Mouse (Mus musculus) midbrain, embryonic 12.5 days (tissue): ENCODE results near the gene Lalba. TPM values are rescaled to one million over a fixed set of nuclear protein-coding genes. Genes with fewer than 3 reads are reported as not detected.
"Not testable (repeated sequence)": the region's sequence is repeated elsewhere in the genome, so short reads cannot be mapped to it uniquely, and the experiment has no call there.

ENCODE experiments used
- ATAC-seq: fragments of 200-750 bp; cut with Nextera tagmentation; 2 replicates; pipeline ENCODE4 v1.8.0; 2017; ENCODE audit warnings: low read depth, moderate TSS enrichment, moderate library complexity; ENCODE audit not compliant: low FRiP score
- H3K27ac ChIP-seq: fragments of 300-500 bp; sonication (generic); replicated peaks from 2 replicates; pipeline ENCODE4 v1.5.1; 2016; ENCODE audit warnings: mild to moderate bottlenecking
- H3K27me3 ChIP-seq: fragments of 300-500 bp; sonication (generic); 2 replicates; pipeline ENCODE4 v1.6.1; 2016; ENCODE audit warnings: mild to moderate bottlenecking
- H3K36me3 ChIP-seq: fragments of 300-500 bp; sonication (generic); 2 replicates; pipeline ENCODE4 v1.6.1; 2016
- H3K4me1 ChIP-seq: fragments of 300-500 bp; sonication (generic); 2 replicates; pipeline ENCODE4 v1.6.1; 2016
- H3K4me2 ChIP-seq: fragments of 300-500 bp; sonication (generic); replicated peaks from 2 replicates; pipeline ENCODE4 v1.6.1; 2016; ENCODE audit warnings: mild to moderate bottlenecking, moderate library complexity
- H3K4me3 ChIP-seq: fragments of 300-500 bp; sonication (generic); 2 replicates; pipeline ENCODE4 v1.5.1; 2016; ENCODE audit warnings: mild to moderate bottlenecking
- H3K9ac ChIP-seq: fragments of 300-500 bp; sonication (generic); replicated peaks from 2 replicates; pipeline ENCODE4 v1.6.1; 2016; ENCODE audit warnings: mild to moderate bottlenecking, moderate library complexity
- H3K9me3 ChIP-seq: fragments of 300-500 bp; sonication (generic); 2 replicates; pipeline ENCODE4 v1.6.1; 2016; ENCODE audit warnings: mild to moderate bottlenecking
- WGBS: fragments of 180-500 bp; shearing (Covaris S2); methylation state at CpG from one replicate; pipeline ENCODE4 v1.1.7; 2016; 5-methylcytosine and 5-hydroxymethylcytosine counted together
- polyA plus RNA-seq: library from polyadenylated mRNA; unstranded; fragments of >200 nt; fragmentation: Nextera tagmentation; extraction: Ambion mirVana; gene quantifications from 2 replicates; pipeline ENCODE4 v1.2.1, GENCODE M21; 2016

Gene Lalba
- polyA plus RNA-seq = not detected in 2 replicates

- H3K27ac ChIP-seq = no peak within 1 kb of the TSS
- H3K27me3 ChIP-seq = no peaks in the 10 kb centered on the region
- H3K4me1 ChIP-seq = no peaks in the 10 kb centered on the region
- H3K4me3 ChIP-seq = no peak within 1 kb of the TSS
- no peak for ATAC-seq
- no peaks in the 10 kb centered on the region for H3K36me3 ChIP-seq
- no peak within 1 kb of the TSS for H3K4me2 ChIP-seq
- H3K9me3 ChIP-seq = no peaks in the 10 kb centered on the region
- WGBS = 60% methylated on average over 3 of the region's 3 CpGs
- H3K9ac ChIP-seq = no peak within 1 kb of the TSS
Measured at GRCm38 (mm10) chr15:98482701-98483100, at the start of gene Lalba. Lalba (minus strand) TSS chr15:98482721.

GRCm38 (mm10) chr15:98532281-98532680 lies 49.8 kb upstream of the Lalba start:
- Histone ChIP-seq H3K4me1 (peaks cover 19% of the 10 kb centered on the region), H3K27ac (no peak overlapping the region), H3K9ac (peak overlapping the region; percentile 95; the same call in 1 of the 2 replicates), H3K36me3 (peaks cover 47% of the 10 kb centered on the region), H3K4me2 (peak overlapping the region; percentile 91), H3K4me3 (peak overlapping the region; percentile 88), H3K9me3 (no peaks in the 10 kb centered on the region), H3K27me3 (no peaks in the 10 kb centered on the region)
- ATAC-seq = no peak
- 42% methylated on average over 5 of the region's 5 CpGs for WGBS

GRCm38 (mm10) chr15:98528066-98528563 lies 45.6 kb upstream of the Lalba start:
- Histone ChIP-seq H3K9ac (no peak overlapping the region), H3K4me2 (no peak overlapping the region), H3K4me3 (no peak overlapping the region), H3K9me3 (no peaks in the 10 kb centered on the region), H3K27me3 (no peaks in the 10 kb centered on the region), H3K27ac (no peak overlapping the region), H3K36me3 (peaks cover 85% of the 10 kb centered on the region), H3K4me1 (peaks cover 16% of the 10 kb centered on the region)
- no peak for ATAC-seq
- 91% methylated on average over 5 of the region's 5 CpGs for WGBS

GRCm38 (mm10) chr15:98527056-98527771 lies 44.7 kb upstream of the Lalba start:
- H3K4me3 ChIP-seq = no peak overlapping the region
- H3K9me3 ChIP-seq = no peaks in the 10 kb centered on the region
- H3K4me1 ChIP-seq = peaks cover 9% of the 10 kb centered on the region
- H3K36me3 ChIP-seq = peaks cover 94% of the 10 kb centered on the region
- H3K4me2 ChIP-seq = no peak overlapping the region
- no peaks in the 10 kb centered on the region for H3K27me3 ChIP-seq
- no peak overlapping the region for H3K27ac ChIP-seq
- ATAC-seq = no peak
- WGBS = 96% methylated on average over 5 of the region's 5 CpGs
- H3K9ac ChIP-seq = no peak overlapping the region

GRCm38 (mm10) chr15:98526057-98526456 lies 43.5 kb upstream of the Lalba start:
- 82% methylated on average over 5 of the region's 5 CpGs for WGBS
- Histone ChIP-seq H3K4me2 (no peak overlapping the region), H3K4me1 (no peaks in the 10 kb centered on the region; the same call in 1 of the 2 replicates), H3K36me3 (peaks cover 97% of the 10 kb centered on the region), H3K4me3 (no peak overlapping the region), H3K9me3 (no peaks in the 10 kb centered on the region), H3K27me3 (no peaks in the 10 kb centered on the region), H3K9ac (no peak overlapping the region), H3K27ac (no peak overlapping the region)
- no peak for ATAC-seq

- no peaks in the 10 kb centered on the region for H3K27me3 ChIP-seq
- 0 out of 2 replicates have a peak overlapping the region, but pooled peaks have one; percentile 8 for H3K9ac ChIP-seq
- no peak overlapping the region for H3K4me3 ChIP-seq
- WGBS = 96% methylated on average over 3 of the region's 3 CpGs
- no peak overlapping the region for H3K4me2 ChIP-seq
- H3K4me1 ChIP-seq = no peaks in the 10 kb centered on the region
- no peak for ATAC-seq
- H3K9me3 ChIP-seq = no peaks in the 10 kb centered on the region
- no peak overlapping the region for H3K27ac ChIP-seq
- peaks cover 79% of the 10 kb centered on the region for H3K36me3 ChIP-seq
Measured at GRCm38 (mm10) chr15:98521245-98521644, 38.7 kb upstream of the Lalba start.

- no peaks in the 10 kb centered on the region for H3K4me1 ChIP-seq
- H3K36me3 ChIP-seq = peaks cover 46% of the 10 kb centered on the region
- no peak overlapping the region for H3K27ac ChIP-seq
- WGBS = 73% methylated on average over 16 of the region's 16 CpGs
- no peaks in the 10 kb centered on the region for H3K27me3 ChIP-seq
- H3K9me3 ChIP-seq = no peaks in the 10 kb centered on the region
- no peak overlapping the region for H3K4me3 ChIP-seq
- no peak overlapping the region for H3K4me2 ChIP-seq
- H3K9ac ChIP-seq = no peak overlapping the region
- no peak for ATAC-seq
Measured at GRCm38 (mm10) chr15:98517380-98518355, 35.1 kb upstream of the Lalba start.

GRCm38 (mm10) chr15:98514845-98515244 lies 32.3 kb upstream of the Lalba start:
- not testable (repeated sequence) for H3K27me3 ChIP-seq, H3K9ac ChIP-seq, H3K4me2 ChIP-seq, H3K4me1 ChIP-seq, H3K4me3 ChIP-seq, ATAC-seq, H3K9me3 ChIP-seq, H3K27ac ChIP-seq
- peaks cover 17% of the 10 kb centered on the region for H3K36me3 ChIP-seq
- 91% methylated on average over 2 of the region's 2 CpGs for WGBS

- WGBS = 83% methylated on average over 8 of the region's 8 CpGs
- Histone ChIP-seq H3K4me3 (no peak overlapping the region), H3K27ac (no peak overlapping the region), H3K9ac (no peak overlapping the region), H3K27me3 (no peaks in the 10 kb centered on the region), H3K9me3 (no peaks in the 10 kb centered on the region), H3K4me2 (no peak overlapping the region), H3K36me3 (peaks cover 12% of the 10 kb centered on the region), H3K4me1 (peaks cover 6% of the 10 kb centered on the region)
- no peak for ATAC-seq
Measured at GRCm38 (mm10) chr15:98514146-98514545, 31.6 kb upstream of the Lalba start.

- ATAC-seq = not testable (repeated sequence)
Measured at GRCm38 (mm10) chr15:98513676-98514075, 31.2 kb upstream of the Lalba start.

GRCm38 (mm10) chr15:98512799-98513321 lies 30.3 kb upstream of the Lalba start:
- WGBS = 52% methylated on average over 17 of the region's 17 CpGs
- Histone ChIP-seq H3K4me1 (peaks cover 6% of the 10 kb centered on the region), H3K4me3 (no peak overlapping the region), H3K27ac (no peak overlapping the region), H3K9me3 (no peaks in the 10 kb centered on the region), H3K27me3 (no peaks in the 10 kb centered on the region), H3K4me2 (no peak overlapping the region), H3K36me3 (peaks cover 4% of the 10 kb centered on the region), H3K9ac (no peak overlapping the region)
- no peak for ATAC-seq

More at GRCm38 (mm10) chr15:98513676-98514075, 31.2 kb upstream of the Lalba start:
- H3K9ac ChIP-seq, H3K9me3 ChIP-seq, H3K27ac ChIP-seq, H3K27me3 ChIP-seq, H3K4me3 ChIP-seq, H3K4me2 ChIP-seq, H3K4me1 ChIP-seq: not testable (repeated sequence)
- peaks cover 12% of the 10 kb centered on the region for H3K36me3 ChIP-seq
- WGBS = 80% methylated on average over 3 of the region's 3 CpGs
